Mouse (Mus musculus) liver, adult 2 months (tissue): ENCODE measurements around the gene Kmt2a.

Source experiments
- CTCF ChIP-seq: fragments of 200-500 bp; IDR thresholded peaks from 2 replicates; pipeline ENCODE4 v1.5.1; 2011; ENCODE audit warnings: low read depth, low read length, control low read depth
- POLR2A ChIP-seq: fragments of 200-500 bp; IDR thresholded peaks from 2 replicates; pipeline ENCODE4 v1.6.1; 2011; ENCODE audit warnings: low read length, control low read depth; ENCODE audit not compliant: insufficient read depth; ENCODE audit errors: extremely low read depth

DNA sequence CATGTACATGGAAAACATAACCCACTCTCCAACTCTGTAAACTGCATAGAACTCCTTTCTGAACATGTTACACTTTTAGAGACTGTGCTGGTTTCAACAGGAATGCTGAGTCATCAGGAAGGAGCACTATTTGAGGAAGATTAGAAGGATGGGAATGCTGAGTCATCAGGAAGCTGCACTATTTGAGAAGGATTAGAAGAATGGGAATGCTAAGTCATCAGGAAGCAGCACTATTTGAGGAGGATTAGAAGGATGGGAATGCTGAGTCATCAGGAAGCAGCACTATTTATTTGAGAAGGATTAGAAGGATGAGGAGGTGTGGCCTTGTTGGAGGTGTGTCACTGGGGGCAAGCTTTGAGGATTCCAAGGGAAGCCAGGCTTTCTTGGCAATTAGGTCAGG, 20.0 kb downstream of the Kmt2a start:
- TF ChIP-seq CTCF, result no peak
- no peak for TF ChIP-seq POLR2A
